Mouse (Mus musculus) monocyte, adult 2 months (primary cell): ENCODE measurements around the gene Ifi27l2a.
"Not testable (repeated sequence)": the region's sequence is repeated elsewhere in the genome, so short reads cannot be mapped to it uniquely, and the experiment has no call there.

Experiments used
- DNase-seq, 2 experiments: peaks; one replicate each; pipeline ENCODE4 v3.0.0; 2022; ENCODE audit warnings: low spot score in 2 of 2, low read depth in 1 of 2

Gene Ifi27l2a

GRCm38 (mm10) chr12:103443524-103443923 is at the start of gene Ifi27l2a:
Gene Ifi27l2a, minus strand, starts transcription at chr12:103443680.
- no peak for DNase-seq

GRCm38 (mm10) chr12:103492767-103493166 is 49.3 kb upstream of the Ifi27l2a start:
- peak; percentile 13 to 39 for DNase-seq

GRCm38 (mm10) chr12:103491091-103491730 is 47.7 kb upstream of the Ifi27l2a start:
- no peak for DNase-seq

GRCm38 (mm10) chr12:103487750-103488149 is 44.3 kb upstream of the Ifi27l2a start:
- no peak for DNase-seq

GRCm38 (mm10) chr12:103487276-103487675 is 43.8 kb upstream of the Ifi27l2a start:
- no peak for DNase-seq

- no peak for DNase-seq
Measured at GRCm38 (mm10) chr12:103486726-103487125, 43.2 kb upstream of the Ifi27l2a start.

GRCm38 (mm10) chr12:103484200-103484972 is 40.9 kb upstream of the Ifi27l2a start:
- DNase-seq, result not testable (repeated sequence)

- DNase-seq, result no peak
Measured at GRCm38 (mm10) chr12:103482781-103483180, 39.3 kb upstream of the Ifi27l2a start.

GRCm38 (mm10) chr12:103481671-103482070 is 38.2 kb upstream of the Ifi27l2a start:
- no peak for DNase-seq

- DNase-seq, result no peak
Measured at GRCm38 (mm10) chr12:103477461-103478015, 34.1 kb upstream of the Ifi27l2a start.

- no peak for DNase-seq
Measured at GRCm38 (mm10) chr12:103476779-103477389, 33.4 kb upstream of the Ifi27l2a start.

GRCm38 (mm10) chr12:103474481-103474880 is 31.0 kb upstream of the Ifi27l2a start:
- no peak for DNase-seq

GRCm38 (mm10) chr12:103457140-103457539 is 13.7 kb upstream of the Ifi27l2a start, which contains the start of gene Ifi27l2b:
Gene Ifi27l2b, minus strand, starts transcription at chr12:103457223.
- DNase-seq, result no peak

- DNase-seq, result not testable (repeated sequence)
Measured at GRCm38 (mm10) chr12:103456727-103457126, 13.2 kb upstream of the Ifi27l2a start.

- no peak for DNase-seq
Measured at GRCm38 (mm10) chr12:103453361-103453760, 9.9 kb upstream of the Ifi27l2a start.

GRCm38 (mm10) chr12:103445060-103445459 is 1.6 kb upstream of the Ifi27l2a start:
- no peak for DNase-seq

GRCm38 (mm10) chr12:103444261-103444660 is 781 bp upstream of the Ifi27l2a start:
- DNase-seq, result not testable (repeated sequence)

GRCm38 (mm10) chr12:103437601-103438000 is 5.9 kb downstream of the Ifi27l2a start:
- no peak for DNase-seq

GRCm38 (mm10) chr12:103434861-103435260 is 8.6 kb downstream of the Ifi27l2a start:
- DNase-seq, result no peak

GRCm38 (mm10) chr12:103433986-103434731 is 9.3 kb downstream of the Ifi27l2a start, which contains the start of gene Ifi27:
Gene Ifi27, plus strand, starts transcription at chr12:103434211.
- DNase-seq, result peak; percentile 43 to 50

GRCm38 (mm10) chr12:103433430-103433829 is 10.1 kb downstream of the Ifi27l2a start:
- no peak for DNase-seq
